Mouse (Mus musculus) kidney, postnatal 0 days (tissue): Measurements from ENCODE around the gene Aox2. TPM values are rescaled to one million over a fixed set of nuclear protein-coding genes. Genes with fewer than 3 reads are reported as not detected.

Experiments
- ATAC-seq: fragments of 200-750 bp; cut with Nextera tagmentation; replicated peaks from 2 replicates; pipeline ENCODE4 v1.8.0; 2017; ENCODE audit warnings: low read depth, moderate number of reproducible peaks, moderate TSS enrichment, moderate library complexity; ENCODE audit not compliant: low FRiP score
- DNase-seq: peaks from one replicate; pipeline ENCODE4 v3.0.0-alpha.2; 2016; ENCODE audit warnings: low spot score
- H3K27ac ChIP-seq: fragments of 300-500 bp; sonication (generic); 2 replicates; pipeline ENCODE4 v1.5.1; 2014; ENCODE audit warnings: mild to moderate bottlenecking
- H3K27me3 ChIP-seq: fragments of 300-500 bp; sonication (generic); 2 replicates; pipeline ENCODE4 v1.6.1; 2014; ENCODE audit warnings: low read length, mixed read lengths; ENCODE audit not compliant: insufficient read depth
- H3K36me3 ChIP-seq: fragments of 300-500 bp; sonication (generic); 2 replicates; pipeline ENCODE4 v1.6.1; 2014; ENCODE audit warnings: low read length, mixed read lengths; ENCODE audit not compliant: insufficient read depth
- H3K4me1 ChIP-seq: fragments of 300-500 bp; sonication (generic); replicated peaks from 2 replicates; pipeline ENCODE4 v1.6.1; 2014; ENCODE audit warnings: antibody characterized with exemption, low read length, mixed read lengths; ENCODE audit not compliant: insufficient read depth
- H3K4me2 ChIP-seq: fragments of 300-500 bp; sonication (generic); 2 replicates; pipeline ENCODE4 v1.6.1; 2014; ENCODE audit warnings: mild to moderate bottlenecking, low read length, moderate library complexity, mixed read lengths
- H3K4me3 ChIP-seq: fragments of 300-500 bp; sonication (generic); replicated peaks from 2 replicates; pipeline ENCODE4 v1.5.1; 2014; ENCODE audit warnings: low read depth, low read length
- H3K9ac ChIP-seq: fragments of 300-500 bp; sonication (generic); 2 replicates; pipeline ENCODE4 v1.6.1; 2014; ENCODE audit warnings: low read depth, low read length
- H3K9me3 ChIP-seq: fragments of 300-500 bp; sonication (generic); replicated peaks from 2 replicates; pipeline ENCODE4 v1.6.1; 2016; ENCODE audit warnings: low read length, inconsistent platforms, mixed read lengths
- CTCF ChIP-seq: IDR thresholded peaks from 2 replicates; pipeline ENCODE4 v1.5.1; 2016; ENCODE audit warnings: antibody characterized with exemption, low read depth, mild to moderate bottlenecking, moderate library complexity
- WGBS: fragments of 180-500 bp; shearing (Covaris S2); extraction: QIAGEN DNeasy Blood & Tissue Kit; methylation state at CpG from one replicate; pipeline ENCODE4 v1.1.7; 2014; 5-methylcytosine and 5-hydroxymethylcytosine counted together
- polyA plus RNA-seq: library from polyadenylated mRNA; unstranded; fragments of >200 nt; fragmentation: Nextera tagmentation; extraction: Ambion mirVana; gene quantifications from 2 replicates; pipeline ENCODE4 v1.2.1, GENCODE M21; 2015

The Aox2 gene
- polyA plus RNA-seq, 1 experiment from 2014 or later, result 0.09 TPM

- Histone ChIP-seq H3K4me1 (no peaks in the 10 kb centered on the region), H3K27me3 (no peaks in the 10 kb centered on the region), H3K9me3 (no peaks in the 10 kb centered on the region), H3K27ac (no peak overlapping the region), H3K36me3 (no peaks in the 10 kb centered on the region), H3K4me3 (no peak overlapping the region), H3K9ac (no peak overlapping the region), H3K4me2 (no peak overlapping the region)
- no peak for ATAC-seq
- 75% methylated on average over 4 of the region's 4 CpGs for WGBS
- DNase-seq, result no peak
- TF ChIP-seq CTCF, result no peak
Measured at GRCm38 (mm10) chr1:58280381-58280780, 2.3 kb downstream of the Aox2 start.

DNA sequence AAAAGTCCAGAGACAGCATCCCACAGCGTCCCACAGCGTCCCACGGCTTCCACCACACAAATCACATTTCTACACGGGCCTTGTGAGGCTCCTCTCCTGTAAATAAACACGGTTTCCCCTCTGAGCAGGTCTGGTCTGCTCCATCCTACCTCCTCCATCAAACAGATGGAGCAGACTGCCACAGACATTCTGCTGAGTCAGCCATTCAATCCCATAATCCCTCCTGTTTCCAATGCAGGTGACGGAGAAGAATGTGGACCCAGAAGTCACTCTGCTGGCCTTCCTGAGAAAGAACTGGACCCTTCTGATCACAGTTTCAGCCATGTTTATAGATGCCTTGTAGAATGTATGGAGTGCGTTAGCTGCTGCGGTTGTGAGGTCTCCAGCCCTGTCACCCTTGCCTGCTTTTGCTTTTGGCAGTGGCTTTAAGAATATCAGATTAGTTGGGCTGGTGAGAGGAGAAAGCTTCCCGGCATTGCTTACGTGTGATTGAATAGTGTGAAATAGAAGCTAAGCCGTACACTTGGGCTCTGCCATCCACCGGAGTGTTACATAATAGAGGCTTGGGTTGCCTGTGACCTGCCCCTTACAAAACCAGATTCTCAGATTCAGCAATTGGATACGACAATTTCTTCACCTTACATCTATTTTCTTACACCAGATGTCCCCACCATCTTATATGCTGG lies 3.0 kb downstream of the Aox2 start:
- no peak overlapping the region for H3K4me3 ChIP-seq
- 68% methylated on average over 13 of the region's 13 CpGs for WGBS
- no peak overlapping the region for H3K9ac ChIP-seq
- no peak for TF ChIP-seq CTCF
- no peaks in the 10 kb centered on the region for H3K36me3 ChIP-seq
- no peak overlapping the region for H3K27ac ChIP-seq
- no peak for ATAC-seq
- H3K9me3 ChIP-seq, result no peaks in the 10 kb centered on the region
- DNase-seq, result no peak
- H3K4me1 ChIP-seq, result no peaks in the 10 kb centered on the region
- no peak overlapping the region for H3K4me2 ChIP-seq
- no peaks in the 10 kb centered on the region for H3K27me3 ChIP-seq

GRCm38 (mm10) chr1:58281625-58281988 lies 3.5 kb downstream of the Aox2 start:
- Histone ChIP-seq H3K9me3 (no peaks in the 10 kb centered on the region), H3K9ac (no peak overlapping the region), H3K4me1 (no peaks in the 10 kb centered on the region), H3K27ac (no peak overlapping the region), H3K4me3 (no peak overlapping the region), H3K36me3 (no peaks in the 10 kb centered on the region), H3K27me3 (no peaks in the 10 kb centered on the region), H3K4me2 (no peak overlapping the region)
- TF ChIP-seq CTCF, result no peak
- 69% methylated on average over 4 of the region's 4 CpGs for WGBS
- DNase-seq (no peak), ATAC-seq (no peak)

DNA sequence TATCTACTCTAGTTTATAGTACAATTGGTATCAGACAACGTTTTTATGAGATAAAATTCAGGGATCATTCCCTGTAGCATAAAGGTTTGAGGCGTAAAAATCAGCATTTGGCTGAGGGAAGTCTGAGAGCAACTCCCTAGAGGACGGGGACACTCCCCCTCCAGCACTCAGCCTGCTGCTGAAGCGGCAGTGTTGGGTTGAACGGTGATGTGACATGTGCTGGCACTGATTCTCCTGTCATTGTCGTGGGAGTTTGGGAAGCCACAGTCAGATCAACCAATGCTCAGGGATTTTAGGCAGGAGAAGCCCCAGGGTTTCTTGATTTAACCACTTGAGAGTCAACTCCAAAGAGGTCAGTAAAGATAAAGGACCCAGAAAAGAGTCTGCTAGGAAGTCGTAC lies 6.4 kb downstream of the Aox2 start:
- H3K4me3 ChIP-seq, result no peak overlapping the region
- H3K9ac ChIP-seq, result no peak overlapping the region
- ATAC-seq, result no peak
- TF ChIP-seq CTCF, result no peak
- no peaks in the 10 kb centered on the region for H3K9me3 ChIP-seq
- 28% methylated on average over 7 of the region's 7 CpGs for WGBS
- no peaks in the 10 kb centered on the region for H3K36me3 ChIP-seq
- no peak overlapping the region for H3K27ac ChIP-seq
- H3K4me2 ChIP-seq, result no peak overlapping the region
- no peak for DNase-seq
- H3K27me3 ChIP-seq, result no peaks in the 10 kb centered on the region
- no peaks in the 10 kb centered on the region for H3K4me1 ChIP-seq

DNA sequence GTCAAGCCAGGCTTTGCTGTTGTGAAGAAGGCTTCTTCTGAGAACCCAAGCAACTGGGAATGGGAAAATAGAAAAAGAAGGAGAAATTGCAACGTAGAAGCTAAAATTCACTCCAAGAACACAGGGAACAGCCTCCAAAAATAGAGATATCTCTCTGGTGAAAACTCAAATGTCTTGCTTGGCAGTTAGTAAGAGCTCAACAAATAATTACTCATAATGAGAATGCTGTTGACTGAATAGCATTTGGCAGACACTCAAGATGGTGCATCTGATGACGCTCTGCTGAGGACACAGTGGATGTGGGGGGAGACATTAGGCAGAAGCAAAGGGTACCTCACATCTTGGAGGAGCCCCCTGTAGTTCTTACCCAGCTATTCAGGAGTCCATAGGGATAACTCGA lies 10.0 kb downstream of the Aox2 start:
- no peak for ATAC-seq
- H3K9me3 ChIP-seq, result no peaks in the 10 kb centered on the region
- TF ChIP-seq CTCF, result no peak

GRCm38 (mm10) chr1:58289863-58290469 lies 11.8 kb downstream of the Aox2 start:
- Histone ChIP-seq H3K4me2 (no peak overlapping the region), H3K36me3 (no peaks in the 10 kb centered on the region), H3K27ac (no peak overlapping the region), H3K4me1 (no peaks in the 10 kb centered on the region; the same call in 1 of the 2 replicates), H3K4me3 (no peak overlapping the region), H3K9me3 (no peaks in the 10 kb centered on the region), H3K27me3 (no peaks in the 10 kb centered on the region), H3K9ac (no peak overlapping the region)
- whole genome bisulfite sequencing, result 60% methylated on average over 16 of the region's 16 CpGs
- ATAC-seq (no peak), DNase-seq (no peak)
- no peak for TF ChIP-seq CTCF

More for the DNA sequence above, 10.0 kb downstream of the Aox2 start:
- Histone ChIP-seq H3K4me1 (no peaks in the 10 kb centered on the region; the same call in 1 of the 2 replicates), H3K27me3 (no peaks in the 10 kb centered on the region), H3K27ac (no peak overlapping the region), H3K4me2 (no peak overlapping the region), H3K9ac (no peak overlapping the region), H3K4me3 (no peak overlapping the region), H3K36me3 (no peaks in the 10 kb centered on the region)
- no peak for DNase-seq
- WGBS, result 80% methylated on average over 3 of the region's 3 CpGs
